Mouse (Mus musculus) midbrain, embryonic 11.5 days (tissue): ENCODE data around the gene Klhdc8a. TPM values are rescaled to one million over a fixed set of nuclear protein-coding genes. Genes with fewer than 3 reads are reported as not detected.
"Not testable (repeated sequence)": the region's sequence is repeated elsewhere in the genome, so short reads cannot be mapped to it uniquely, and the experiment has no call there.

Experiments used
- ATAC-seq: fragments of 200-750 bp; cut with Nextera tagmentation; 2 replicates; pipeline ENCODE4 v1.8.0; 2017; ENCODE audit warnings: moderate TSS enrichment, moderate library complexity; ENCODE audit not compliant: low FRiP score
- DNase-seq: peaks from one replicate; pipeline ENCODE4 v3.0.0; 2015; ENCODE audit warnings: low spot score; ENCODE audit errors: missing footprints
- H3K27ac ChIP-seq: fragments of 300-500 bp; sonication (generic); 2 replicates; pipeline ENCODE4 v1.5.1; 2014; ENCODE audit warnings: low read depth, low read length
- H3K27me3 ChIP-seq: fragments of 300-500 bp; sonication (generic); 2 replicates; pipeline ENCODE4 v1.6.1; 2014; ENCODE audit warnings: mild to moderate bottlenecking, low read length, moderate library complexity, mixed read lengths; ENCODE audit not compliant: control insufficient read depth, insufficient read depth
- H3K36me3 ChIP-seq: fragments of 300-500 bp; sonication (generic); 2 replicates; pipeline ENCODE4 v1.6.1; 2014; ENCODE audit warnings: mild to moderate bottlenecking, low read length, moderate library complexity, mixed read lengths; ENCODE audit not compliant: control insufficient read depth, insufficient read depth
- H3K4me1 ChIP-seq: fragments of 300-500 bp; sonication (generic); 2 replicates; pipeline ENCODE4 v1.6.1; 2014; ENCODE audit warnings: low read length; ENCODE audit not compliant: control insufficient read depth, insufficient read depth
- H3K4me2 ChIP-seq: fragments of 300-500 bp; sonication (generic); 2 replicates; pipeline ENCODE4 v1.6.1; 2014; ENCODE audit warnings: mild to moderate bottlenecking, moderate library complexity
- H3K4me3 ChIP-seq: fragments of 300-500 bp; sonication (generic); 2 replicates; pipeline ENCODE4 v1.5.1; 2014; ENCODE audit warnings: low read depth, low read length
- H3K9ac ChIP-seq: fragments of 300-500 bp; sonication (generic); 2 replicates; pipeline ENCODE4 v1.6.1; 2014; ENCODE audit warnings: low read length
- H3K9me3 ChIP-seq: fragments of 300-500 bp; sonication (generic); 2 replicates; pipeline ENCODE4 v1.6.1; 2016; ENCODE audit warnings: low read length; ENCODE audit not compliant: control insufficient read depth
- WGBS: fragments of 180-500 bp; shearing (Covaris S2); extraction: QIAGEN DNeasy Blood & Tissue Kit; methylation state at CpG from one replicate; pipeline ENCODE4 v1.1.7; 2014; 5-methylcytosine and 5-hydroxymethylcytosine counted together
- polyA plus RNA-seq: library from polyadenylated mRNA; unstranded; fragments of >200 nt; fragmentation: Nextera tagmentation; extraction: Ambion mirVana; gene quantifications from 2 replicates; pipeline ENCODE4 v1.2.1, GENCODE M21; 2014

Klhdc8a gene
- polyA plus RNA-seq, 1 experiment from 2014 or later, result 4.5 TPM

GRCm38 (mm10) chr1:132267959-132268358 lies 30.5 kb upstream of the Klhdc8a start:
- 74% methylated on average over 2 of the region's 2 CpGs for WGBS
- peaks cover 6% of the 10 kb centered on the region; the same call in 1 of the 2 replicates for H3K4me1 ChIP-seq
- no peak overlapping the region for H3K9ac ChIP-seq

GRCm38 (mm10) chr1:132268418-132269060 lies 29.9 kb upstream of the Klhdc8a start:
- H3K27ac ChIP-seq, result no peak overlapping the region
- no peak for DNase-seq
- H3K4me3 ChIP-seq, result no peak overlapping the region
- H3K36me3 ChIP-seq, result no peaks in the 10 kb centered on the region
- 69% methylated on average over 7 of the region's 7 CpGs for WGBS
- H3K4me1 ChIP-seq, result peaks cover 6% of the 10 kb centered on the region; the same call in 1 of the 2 replicates
- no peaks in the 10 kb centered on the region for H3K9me3 ChIP-seq
- no peak overlapping the region for H3K9ac ChIP-seq
- ATAC-seq, result no peak
- no peaks in the 10 kb centered on the region for H3K27me3 ChIP-seq
- H3K4me2 ChIP-seq, result no peak overlapping the region

More at GRCm38 (mm10) chr1:132267959-132268358, 30.5 kb upstream of the Klhdc8a start:
- DNase-seq, result no peak
- Histone ChIP-seq H3K27ac (no peak overlapping the region), H3K9me3 (no peaks in the 10 kb centered on the region), H3K4me3 (no peak overlapping the region), H3K36me3 (no peaks in the 10 kb centered on the region), H3K4me2 (no peak overlapping the region), H3K27me3 (no peaks in the 10 kb centered on the region)
- ATAC-seq, result no peak

- H3K36me3 ChIP-seq, result no peaks in the 10 kb centered on the region
- H3K4me2 ChIP-seq, result no peak overlapping the region
- no peak overlapping the region for H3K27ac ChIP-seq
- H3K4me1 ChIP-seq, result 0 out of 2 replicates have a peak, but pooled peaks cover 2% of the 10 kb centered on the region
- H3K27me3 ChIP-seq, result no peaks in the 10 kb centered on the region
- DNase-seq (no peak), ATAC-seq (no peak)
- H3K4me3 ChIP-seq, result no peak overlapping the region
- H3K9me3 ChIP-seq, result no peaks in the 10 kb centered on the region
- 70% methylated on average over 3 of the region's 3 CpGs for WGBS
- no peak overlapping the region for H3K9ac ChIP-seq
Measured at GRCm38 (mm10) chr1:132271237-132271636, 27.2 kb upstream of the Klhdc8a start.

GRCm38 (mm10) chr1:132276694-132277093 lies 21.7 kb upstream of the Klhdc8a start:
- Histone ChIP-seq H3K27ac (no peak overlapping the region), H3K9ac (no peak overlapping the region), H3K4me2 (no peak overlapping the region), H3K27me3 (no peaks in the 10 kb centered on the region), H3K9me3 (no peaks in the 10 kb centered on the region), H3K4me3 (no peak overlapping the region), H3K4me1 (peaks cover 4% of the 10 kb centered on the region), H3K36me3 (no peaks in the 10 kb centered on the region)
- WGBS, result 79% methylated on average over 3 of the region's 3 CpGs
- ATAC-seq (no peak), DNase-seq (no peak)

- H3K9ac ChIP-seq, result no peak overlapping the region
- no peak for DNase-seq
- 74% methylated on average over 6 of the region's 6 CpGs for WGBS
- ATAC-seq, result no peak; the same call in 1 of the 2 replicates
- H3K9me3 ChIP-seq, result no peaks in the 10 kb centered on the region
- H3K27ac ChIP-seq, result no peak overlapping the region
- H3K4me3 ChIP-seq, result no peak overlapping the region
- H3K4me2 ChIP-seq, result no peak overlapping the region
- H3K27me3 ChIP-seq, result no peaks in the 10 kb centered on the region
- H3K36me3 ChIP-seq, result no peaks in the 10 kb centered on the region
- peaks cover 8% of the 10 kb centered on the region for H3K4me1 ChIP-seq
Measured at GRCm38 (mm10) chr1:132277124-132277523, 21.3 kb upstream of the Klhdc8a start.

- not testable (repeated sequence) for H3K9ac ChIP-seq
Measured at GRCm38 (mm10) chr1:132280636-132281035, 17.8 kb upstream of the Klhdc8a start.

GRCm38 (mm10) chr1:132281523-132282176 lies 16.8 kb upstream of the Klhdc8a start:
- peaks cover 20% of the 10 kb centered on the region for H3K4me1 ChIP-seq
- WGBS, result 4% methylated on average over 8 of the region's 8 CpGs
- no peak overlapping the region for H3K9ac ChIP-seq
- 0 out of 2 replicates have a peak, but pooled peaks cover 2% of the 10 kb centered on the region for H3K27me3 ChIP-seq
- no peaks in the 10 kb centered on the region for H3K9me3 ChIP-seq
- H3K4me2 ChIP-seq, result peak overlapping the region; percentile 28
- H3K36me3 ChIP-seq, result no peaks in the 10 kb centered on the region
- ATAC-seq, result peak; percentile 70
- peak; percentile 92 for DNase-seq
- peak overlapping the region; percentile 67 for H3K27ac ChIP-seq
- H3K4me3 ChIP-seq, result no peak overlapping the region

More at GRCm38 (mm10) chr1:132280636-132281035, 17.8 kb upstream of the Klhdc8a start:
- H3K9me3 ChIP-seq, H3K27me3 ChIP-seq, ATAC-seq, H3K36me3 ChIP-seq, H3K4me2 ChIP-seq, H3K27ac ChIP-seq, DNase-seq, H3K4me3 ChIP-seq: not testable (repeated sequence)
- 71% methylated on average over 6 of the region's 6 CpGs for WGBS
- H3K4me1 ChIP-seq, result peaks cover 20% of the 10 kb centered on the region

GRCm38 (mm10) chr1:132282177-132282536 lies 16.3 kb upstream of the Klhdc8a start:
- Histone ChIP-seq H3K9me3 (no peaks in the 10 kb centered on the region), H3K4me1 (peaks cover 20% of the 10 kb centered on the region), H3K27ac (peak overlapping the region; percentile 67), H3K36me3 (no peaks in the 10 kb centered on the region), H3K4me3 (no peak overlapping the region), H3K27me3 (0 out of 2 replicates have a peak, but pooled peaks cover 2% of the 10 kb centered on the region), H3K9ac (no peak overlapping the region), H3K4me2 (no peak overlapping the region; the same call in 1 of the 2 replicates)
- DNase-seq (no peak), ATAC-seq (peak; percentile 62)
- WGBS, result 77% methylated on average over 2 of the region's 2 CpGs

- Histone ChIP-seq H3K9ac (no peak overlapping the region), H3K9me3 (no peaks in the 10 kb centered on the region), H3K4me2 (no peak overlapping the region), H3K27me3 (0 out of 2 replicates have a peak, but pooled peaks cover 2% of the 10 kb centered on the region), H3K27ac (peak overlapping the region; percentile 52), H3K4me1 (peaks cover 29% of the 10 kb centered on the region), H3K36me3 (no peaks in the 10 kb centered on the region), H3K4me3 (no peak overlapping the region)
- no peak for DNase-seq
- WGBS, result 46% methylated on average over 13 of the region's 13 CpGs
- ATAC-seq, result peak; percentile 61
Measured at GRCm38 (mm10) chr1:132283018-132283417, 15.4 kb upstream of the Klhdc8a start.
